ENCODE assay signal across 8 mouse cellular contexts in the genomic region with DNA sequence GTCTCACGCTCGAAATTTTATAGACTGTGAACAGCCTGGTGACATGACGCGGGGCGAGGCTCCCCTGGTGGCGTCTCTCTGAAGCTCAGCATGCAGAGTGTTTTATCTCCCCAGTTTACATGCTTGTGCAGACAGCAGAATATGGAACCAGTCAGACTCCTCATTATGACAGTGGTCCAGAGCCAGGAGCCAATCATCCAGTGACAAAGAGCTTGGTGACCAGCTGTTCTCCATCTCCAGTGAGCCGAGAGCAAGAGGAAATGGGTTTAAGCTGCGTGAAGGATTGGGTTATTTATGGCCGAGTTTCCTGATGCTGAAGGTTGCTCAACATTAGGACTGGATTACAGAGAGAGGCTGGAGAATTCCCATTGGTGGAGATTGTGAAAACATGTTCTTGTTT. TPM values are rescaled to one million over a fixed set of nuclear protein-coding genes. Genes with fewer than 3 reads are reported as not detected.
A peak's percentile ranks its signal among the peaks of the same experiment; 100 is the strongest.
DNase-seq lines count a peak whose midpoint lies in the region; ATAC-seq and TF ChIP-seq lines count a peak whose summit lies in the region.

No protein-coding gene starts in this region.

- TF ChIP-seq POLR2A in liver, adult 2 months (IDR thresholded peaks at IDR 0.05; ENCODE audit: extremely low read depth, insufficient read depth, low read length): no peak

- no peak for TF ChIP-seq CTCF in liver, adult 2 months (IDR thresholded peaks at IDR 0.05; ENCODE audit: low read depth, low read length)

- H3K27ac ChIP-seq in liver, adult 2 months (replicated peaks; ENCODE audit: insufficient read depth, low read depth, low read length): no peak overlapping the region
- H3K27ac ChIP-seq in forebrain, embryonic 12.5 days: no peak overlapping the region
- H3K27ac ChIP-seq in hindbrain, embryonic 16.5 days (ENCODE audit: low read depth, low read length): no peak overlapping the region
- peak overlapping the region; percentile 66 for H3K27ac ChIP-seq in lung, embryonic 15.5 days
- H3K27ac ChIP-seq in liver, embryonic 11.5 days (ENCODE audit: low read depth, low read length): no peak overlapping the region

- ATAC-seq in forebrain, embryonic 12.5 days (ENCODE audit: low FRiP score): peak; percentile 46
- ATAC-seq in hindbrain, embryonic 16.5 days: peak; percentile 92
- peak; percentile 97 for ATAC-seq in lung, embryonic 15.5 days (ENCODE audit: borderline replicate concordance, extremely low read depth, low FRiP score, low TSS enrichment)
- ATAC-seq in liver, embryonic 11.5 days (replicated peaks; ENCODE audit: low FRiP score): no peak

- DNase-seq in liver, adult 2 months (ENCODE audit: extremely low read depth, low read depth, low spot score): peak; percentile 15
- DNase-seq in liver: no peak
- peak; percentile 37 for DNase-seq in skeletal muscle tissue, adult 2 months (ENCODE audit: low read depth, low spot score)
- DNase-seq in liver, embryonic 11.5 days (ENCODE audit: low spot score): no peak
- DNase-seq in adrenal gland, adult 18-20 months (ENCODE audit: low spot score in 2 of 2): no peak

- no peaks in the 10 kb centered on the region for H3K36me3 ChIP-seq in liver, adult 2 months (ENCODE audit: control insufficient read depth, insufficient read depth, low read length)
- H3K36me3 ChIP-seq in forebrain, embryonic 12.5 days (replicated peaks): no peaks in the 10 kb centered on the region
- H3K36me3 ChIP-seq in hindbrain, embryonic 16.5 days (ENCODE audit: control insufficient read depth, insufficient read depth, low read length): no peaks in the 10 kb centered on the region
- H3K36me3 ChIP-seq in lung, embryonic 15.5 days: no peaks in the 10 kb centered on the region
- H3K36me3 ChIP-seq in liver, embryonic 11.5 days (ENCODE audit: control insufficient read depth, insufficient read depth, low read length): no peaks in the 10 kb centered on the region

- no peak overlapping the region for H3K9ac ChIP-seq in liver, adult 2 months (ENCODE audit: low read depth, low read length)
- no peak overlapping the region for H3K9ac ChIP-seq in forebrain, embryonic 12.5 days
- H3K9ac ChIP-seq in hindbrain, embryonic 16.5 days (ENCODE audit: low read depth, low read length): no peak overlapping the region
- no peak overlapping the region for H3K9ac ChIP-seq in lung, embryonic 15.5 days
- H3K9ac ChIP-seq in liver, embryonic 11.5 days (ENCODE audit: low read depth, low read length): no peak overlapping the region

- H3K79me2 ChIP-seq in liver, adult 2 months (ENCODE audit: control insufficient read depth, insufficient read depth, low read length): no peaks in the 10 kb centered on the region

- no peaks in the 10 kb centered on the region for H3K27me3 ChIP-seq in liver, adult 2 months (ENCODE audit: control insufficient read depth, insufficient read depth, low read length)
- H3K27me3 ChIP-seq in forebrain, embryonic 12.5 days: 0 out of 2 replicates have a peak, but pooled peaks cover 7% of the 10 kb centered on the region
- H3K27me3 ChIP-seq in hindbrain, embryonic 16.5 days (replicated peaks; ENCODE audit: control insufficient read depth, insufficient read depth, low read length): no peaks in the 10 kb centered on the region
- H3K27me3 ChIP-seq in lung, embryonic 15.5 days: no peaks in the 10 kb centered on the region
- H3K27me3 ChIP-seq in liver, embryonic 11.5 days (replicated peaks; ENCODE audit: control insufficient read depth, insufficient read depth, low read length): no peaks in the 10 kb centered on the region

- WGBS in liver, adult 2 months: 79% methylated on average over 9 of the region's 9 CpGs
- WGBS in forebrain, embryonic 12.5 days: 49% methylated on average over 9 of the region's 9 CpGs
- WGBS in hindbrain, embryonic 16.5 days: 46% methylated on average over 9 of the region's 9 CpGs
- 42% methylated on average over 9 of the region's 9 CpGs for WGBS in lung, embryonic 15.5 days
- 56% methylated on average over 9 of the region's 9 CpGs for WGBS in liver, embryonic 11.5 days

- H3K4me3 ChIP-seq in liver, adult 2 months (ENCODE audit: insufficient read depth, low read depth, low read length): no peak overlapping the region
- H3K4me3 ChIP-seq in forebrain, embryonic 12.5 days (replicated peaks): no peak overlapping the region
- H3K4me3 ChIP-seq in hindbrain, embryonic 16.5 days (ENCODE audit: low read length): no peak overlapping the region
- H3K4me3 ChIP-seq in lung, embryonic 15.5 days: no peak overlapping the region
- no peak overlapping the region for H3K4me3 ChIP-seq in liver, embryonic 11.5 days (ENCODE audit: low read depth, low read length)

- no peaks in the 10 kb centered on the region for H3K9me3 ChIP-seq in forebrain, embryonic 12.5 days
- no peaks in the 10 kb centered on the region for H3K9me3 ChIP-seq in hindbrain, embryonic 16.5 days (ENCODE audit: control insufficient read depth, low read length)
- no peaks in the 10 kb centered on the region for H3K9me3 ChIP-seq in lung, embryonic 15.5 days
- H3K9me3 ChIP-seq in liver, embryonic 11.5 days (ENCODE audit: control insufficient read depth, low read length): no peaks in the 10 kb centered on the region

- no peaks in the 10 kb centered on the region for H3K4me1 ChIP-seq in liver, adult 2 months (ENCODE audit: control insufficient read depth, insufficient read depth, low read length)
- H3K4me1 ChIP-seq in forebrain, embryonic 12.5 days: peaks cover 4% of the 10 kb centered on the region; the same call in 1 of the 2 replicates
- H3K4me1 ChIP-seq in hindbrain, embryonic 16.5 days (ENCODE audit: control insufficient read depth, insufficient read depth, low read depth, low read length): no peaks in the 10 kb centered on the region
- peaks cover 27% of the 10 kb centered on the region for H3K4me1 ChIP-seq in lung, embryonic 15.5 days
- H3K4me1 ChIP-seq in liver, embryonic 11.5 days (replicated peaks; ENCODE audit: control insufficient read depth, insufficient read depth, low read length): no peaks in the 10 kb centered on the region

- no peak overlapping the region for H3K4me2 ChIP-seq in forebrain, embryonic 12.5 days
- peak overlapping the region; percentile 8 for H3K4me2 ChIP-seq in hindbrain, embryonic 16.5 days (ENCODE audit: low read length)
- H3K4me2 ChIP-seq in lung, embryonic 15.5 days: peak overlapping the region; percentile 31; the same call in 1 of the 2 replicates
- no peak overlapping the region for H3K4me2 ChIP-seq in liver, embryonic 11.5 days

RNA-seq across cellular contexts. Expression of a gene that starts 28.1 kb away (rescaled TPM):
- 0.07 and 0.09 TPM in 2 replicates for total RNA-seq in liver, adult 2 months (2014; rRNA removed)
- 0.09 and 0.10 TPM in 2 replicates for polyA plus RNA-seq in liver, adult 2 months (2012; rRNA removed)
- 1.5 and 1.7 TPM in 2 replicates for polyA plus RNA-seq in forebrain, embryonic 12.5 days (2016; fragmentation: Nextera tagmentation; extraction: Ambion mirVana)
- 2.7 and 2.8 TPM in 2 replicates for polyA plus RNA-seq in hindbrain, embryonic 16.5 days (2015; fragmentation: Nextera tagmentation; extraction: Ambion mirVana)
- 0.65 and 1.1 TPM in 2 replicates for polyA plus RNA-seq in lung, embryonic 15.5 days (2015; fragmentation: Nextera tagmentation; extraction: Ambion mirVana)
- 0.56 and 0.68 TPM in 2 replicates for polyA plus RNA-seq in liver, embryonic 11.5 days (2014; fragmentation: Nextera tagmentation; extraction: Ambion mirVana)
- 1 to 10 TPM; 2.3 to 3.5 TPM for total RNA-seq in adrenal gland, adult 18-20 months (2021)

Comparison
In these comparisons a context has a peak if more than half of its experiments do, and no peak if none do; other contexts are left out.
1. DNase-seq: peak in liver, adult 2 months (single experiment) and skeletal muscle tissue, adult 2 months (single experiment); none in liver (single experiment), liver, embryonic 11.5 days (single experiment) and adrenal gland, adult 18-20 months (0 of 2).
2. H3K4me2 ChIP-seq: peak in hindbrain, embryonic 16.5 days (single experiment) and lung, embryonic 15.5 days (single experiment); none in forebrain, embryonic 12.5 days (single experiment) and liver, embryonic 11.5 days (single experiment).